Mouse (Mus musculus): ENCODE measurements around the gene Dbr1. TPM values are rescaled to one million over a fixed set of nuclear protein-coding genes. Genes with fewer than 3 reads are reported as not detected.

Dbr1 gene
- polyA plus RNA-seq, 1 experiment from 2014 or later: 18.4 TPM

Other genes with a start within 250 kb of the Dbr1 start
- 0.18 and 0.23 TPM in 2 replicates for gene Esyt3, start 217.2 kb upstream of the Dbr1 start, polyA plus RNA-seq (2016; fragmentation: Nextera tagmentation; extraction: Ambion mirVana)
- 8.1 and 8.6 TPM in 2 replicates for gene Mras, start 138.4 kb upstream of the Dbr1 start, polyA plus RNA-seq (2016; fragmentation: Nextera tagmentation; extraction: Ambion mirVana)
- gene Nme9, start 124.3 kb upstream of the Dbr1 start, polyA plus RNA-seq (2016; fragmentation: Nextera tagmentation; extraction: Ambion mirVana): not detected in 2 replicates
- 21.5 and 23.3 TPM in 2 replicates for gene Armc8, start 6.9 kb upstream of the Dbr1 start, polyA plus RNA-seq (2016; fragmentation: Nextera tagmentation; extraction: Ambion mirVana)
- not detected in 2 replicates for gene A4gnt, start 36.7 kb downstream of the Dbr1 start, polyA plus RNA-seq (2016; fragmentation: Nextera tagmentation; extraction: Ambion mirVana)
- gene Dzip1l, start 53.7 kb downstream of the Dbr1 start, polyA plus RNA-seq (2016; fragmentation: Nextera tagmentation; extraction: Ambion mirVana): 20.5 and 23.4 TPM in 2 replicates
- gene Cldn18, start 141.5 kb downstream of the Dbr1 start, polyA plus RNA-seq (2016; fragmentation: Nextera tagmentation; extraction: Ambion mirVana): 0.17 TPM in 1 of 2 replicates, not detected in the other